Mouse (Mus musculus): ENCODE results near the gene Kif6.

Kif6 gene

DNA sequence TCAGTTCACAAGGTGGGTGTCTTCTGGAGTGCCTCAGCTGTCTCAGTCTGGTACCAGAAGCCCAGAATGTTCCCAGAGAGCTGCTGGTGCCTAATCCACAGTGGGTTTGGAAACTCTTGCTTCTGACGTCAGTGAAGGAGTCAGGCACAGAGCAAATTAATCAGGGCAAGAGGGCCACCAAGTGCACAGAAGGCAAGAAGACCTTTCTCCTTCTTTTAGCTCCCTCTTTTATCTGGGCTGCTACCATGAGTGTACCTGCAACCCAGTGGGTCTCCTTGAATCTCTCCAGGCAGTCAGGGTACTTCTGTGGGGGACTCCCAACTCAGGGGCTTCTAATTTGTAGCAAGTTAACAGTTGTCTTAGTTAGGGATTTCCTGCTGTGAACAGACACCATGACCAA is 178.0 kb downstream of the Kif6 start:
- no peak for DNase-seq

DNA sequence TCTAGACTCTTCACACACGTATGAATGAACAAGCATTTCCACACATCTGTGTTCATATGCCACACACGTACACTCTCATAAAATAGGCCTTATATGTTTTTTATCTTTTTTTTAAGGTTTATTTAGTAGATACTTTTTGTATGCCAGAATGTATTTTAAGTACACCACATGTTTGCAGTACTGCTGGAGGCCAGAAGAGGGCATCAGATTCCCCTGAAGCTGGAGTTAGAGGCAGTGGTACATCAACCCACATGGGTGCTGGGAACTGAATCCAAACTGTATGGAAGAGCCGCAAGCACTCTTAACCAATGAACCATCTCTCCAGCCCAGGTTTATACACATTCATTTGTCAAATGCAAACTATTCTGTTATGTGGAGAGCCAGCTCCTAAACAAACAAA is 179.0 kb downstream of the Kif6 start:
- no peak for DNase-seq

DNA sequence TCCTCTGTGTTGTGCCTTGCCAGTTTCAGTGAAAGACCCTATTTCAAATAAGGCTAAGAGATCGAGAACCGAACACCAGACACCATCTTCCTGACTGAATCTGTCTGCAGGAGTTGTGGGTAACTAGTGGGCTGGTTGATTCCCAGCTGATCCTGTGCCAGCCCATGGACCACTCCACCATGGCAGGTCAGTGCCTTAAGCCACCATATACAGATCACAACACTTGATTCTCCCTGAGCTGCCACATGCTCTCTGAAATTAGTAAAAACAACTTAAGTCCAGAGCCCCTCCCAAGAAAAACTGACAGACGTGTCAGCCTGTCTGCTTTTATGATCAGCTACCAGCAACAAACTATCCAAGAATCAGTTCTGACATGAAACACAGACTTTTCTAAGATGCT is 180.3 kb downstream of the Kif6 start:
- no peak for DNase-seq

DNA sequence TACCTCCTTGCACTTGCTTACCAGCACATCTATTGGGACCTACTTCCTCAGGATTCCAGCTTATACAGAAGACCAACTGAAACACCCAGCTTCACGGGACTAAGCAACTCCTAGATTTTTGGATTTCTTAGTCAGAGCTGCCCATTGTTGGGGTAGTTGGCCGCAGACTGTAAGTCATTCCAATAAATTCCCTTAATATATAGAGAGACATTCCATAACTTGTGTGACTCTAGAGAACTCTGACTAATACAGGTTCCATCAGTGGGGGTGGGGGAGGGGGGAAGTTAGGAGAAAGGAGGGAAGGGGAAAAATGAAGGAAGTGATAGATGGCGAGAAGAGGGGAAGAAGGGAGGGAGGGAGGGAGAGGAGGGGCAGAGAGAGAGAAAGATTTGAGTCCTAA is 181.2 kb downstream of the Kif6 start:
- no peak for DNase-seq

GRCm38 (mm10) chr17:49799168-49799567 is 184.2 kb downstream of the Kif6 start:
- DNase-seq, result no peak

DNA sequence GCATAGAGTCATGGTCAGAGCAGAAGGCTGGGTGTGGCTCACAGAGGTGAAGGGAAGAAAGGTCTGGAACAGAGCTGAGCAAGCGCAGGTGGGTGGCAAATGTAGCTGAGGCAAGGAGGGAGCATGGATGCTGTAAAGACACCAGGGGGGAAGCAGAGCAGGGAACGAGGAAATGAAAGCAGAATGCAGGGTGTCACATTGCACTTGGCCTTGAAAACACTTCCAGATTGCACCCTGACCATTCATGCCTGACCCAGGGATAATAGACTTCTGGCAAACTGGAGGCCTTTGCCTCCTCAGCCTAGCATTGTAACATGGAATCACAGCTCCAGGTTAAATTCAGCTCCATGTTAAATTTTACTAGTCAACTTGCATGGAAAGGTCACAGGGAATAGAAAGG is 185.2 kb downstream of the Kif6 start:
- no peak for DNase-seq

GRCm38 (mm10) chr17:49807461-49807860 is 192.5 kb downstream of the Kif6 start:
- no peak for DNase-seq

DNA sequence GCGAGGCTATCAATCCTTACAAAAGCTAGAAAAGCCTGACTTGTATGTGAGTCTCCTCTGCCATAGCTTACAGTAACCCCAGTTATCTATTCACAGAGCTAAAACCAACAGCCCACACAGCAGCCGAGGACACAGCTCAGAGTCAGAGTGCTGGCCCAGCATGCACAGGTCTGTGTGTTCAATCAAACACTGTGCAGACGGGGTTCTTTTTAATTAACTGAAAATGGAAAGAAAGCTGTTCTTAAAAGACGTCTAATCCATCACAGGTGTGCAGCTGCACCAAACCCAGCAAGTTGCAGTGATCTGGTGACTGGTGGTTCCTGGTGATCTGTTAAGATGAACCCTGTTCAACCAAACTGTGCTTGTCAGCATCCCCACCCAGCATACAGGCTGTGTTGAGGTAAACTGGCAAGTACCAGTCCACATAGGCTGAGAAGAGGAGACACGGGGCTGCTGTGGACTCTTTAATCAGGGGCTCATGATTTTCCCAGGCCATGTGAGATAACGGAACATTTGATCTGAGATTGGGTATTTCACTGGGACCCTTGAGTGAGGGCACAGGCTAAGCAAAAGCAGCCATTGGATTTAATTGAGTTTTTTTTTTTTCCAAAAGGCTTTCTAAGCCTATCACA is 193.9 kb downstream of the Kif6 start:
- no peak for DNase-seq

- DNase-seq, result peak in 1 of 2 experiments; percentile 13
These were observed 199.1 kb downstream of the Kif6 start for GRCm38 (mm10) chr17:49813893-49814640.

DNA sequence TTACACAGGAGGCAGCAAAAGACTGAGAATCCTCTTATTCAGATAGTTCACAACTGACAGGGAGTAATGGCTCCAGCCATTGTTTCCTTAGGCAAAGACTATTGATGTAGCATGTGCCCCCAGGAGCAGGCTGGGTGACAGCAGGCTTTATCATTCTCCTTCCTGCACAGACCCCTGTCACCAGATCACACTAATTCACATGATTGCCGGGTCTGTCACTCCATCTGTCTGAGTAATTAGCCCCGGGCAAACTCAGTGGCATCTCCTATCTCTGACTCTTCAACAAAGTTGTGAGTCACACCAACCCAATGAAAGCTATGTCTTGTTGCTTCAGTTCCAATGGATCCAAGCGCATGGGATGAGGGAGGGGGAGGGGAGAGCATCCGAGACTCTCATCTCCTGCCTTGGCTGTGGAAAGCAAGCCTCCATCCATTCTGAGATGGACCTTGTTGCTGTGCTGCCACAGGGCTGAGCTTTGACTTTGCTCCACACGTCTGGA is 201.2 kb downstream of the Kif6 start:
- DNase-seq, result no peak

DNA sequence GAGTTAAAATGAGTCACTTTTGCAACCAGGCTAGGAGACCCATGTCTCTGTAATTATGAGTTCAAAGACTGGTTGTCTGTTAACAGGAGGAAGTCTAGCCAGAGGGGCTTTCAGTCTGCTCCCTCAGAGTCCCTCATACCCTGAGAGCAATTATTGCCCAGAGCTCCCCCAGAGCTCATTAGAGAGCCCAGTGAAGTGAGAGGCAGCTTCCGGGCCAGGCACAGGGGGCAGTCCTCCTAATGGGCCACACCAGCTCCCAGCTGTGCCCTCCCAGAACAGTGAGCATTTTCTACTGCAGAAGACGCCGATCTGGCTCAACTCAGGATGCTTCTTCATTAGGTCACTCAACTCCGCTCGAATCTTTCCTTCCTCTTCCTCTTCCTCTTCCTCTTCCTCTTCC is 201.8 kb downstream of the Kif6 start:
- DNase-seq, result no peak

GRCm38 (mm10) chr17:49820203-49820602 is 205.3 kb downstream of the Kif6 start:
- DNase-seq, result no peak

DNA sequence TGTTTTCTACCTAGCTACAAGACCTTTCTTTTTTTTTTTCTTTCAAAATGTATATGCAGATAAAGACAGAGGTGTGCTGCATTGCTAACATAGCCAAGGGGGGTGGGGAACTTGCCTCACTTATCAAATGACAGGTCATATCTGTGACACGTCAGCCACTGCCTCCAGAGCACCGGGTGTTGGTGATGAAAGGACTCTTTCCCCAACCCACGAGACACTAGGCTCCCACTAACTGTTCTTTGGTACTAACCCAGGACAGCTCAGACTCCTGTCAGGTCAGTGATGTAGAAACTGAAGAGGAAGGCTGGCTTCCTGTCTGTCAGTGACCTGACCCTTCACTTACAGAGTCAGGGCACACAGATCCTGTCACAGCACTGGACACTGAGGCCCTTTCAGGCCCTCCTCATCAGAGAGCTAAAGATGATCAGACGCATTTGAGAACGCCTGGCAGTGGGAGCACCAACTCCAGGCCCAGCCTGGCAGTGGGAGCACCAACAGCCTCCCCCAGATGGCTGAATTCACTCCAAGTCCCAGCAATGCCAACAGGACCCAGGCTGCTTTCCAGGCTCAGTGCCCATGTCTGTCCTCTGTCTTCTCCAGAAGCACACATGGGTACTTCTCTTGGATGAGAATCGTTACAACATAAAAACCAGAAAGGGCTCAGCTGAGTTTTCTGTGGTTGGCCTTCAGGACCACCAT is 209.4 kb downstream of the Kif6 start:
- DNase-seq, result peak; percentile 63 to 69

DNA sequence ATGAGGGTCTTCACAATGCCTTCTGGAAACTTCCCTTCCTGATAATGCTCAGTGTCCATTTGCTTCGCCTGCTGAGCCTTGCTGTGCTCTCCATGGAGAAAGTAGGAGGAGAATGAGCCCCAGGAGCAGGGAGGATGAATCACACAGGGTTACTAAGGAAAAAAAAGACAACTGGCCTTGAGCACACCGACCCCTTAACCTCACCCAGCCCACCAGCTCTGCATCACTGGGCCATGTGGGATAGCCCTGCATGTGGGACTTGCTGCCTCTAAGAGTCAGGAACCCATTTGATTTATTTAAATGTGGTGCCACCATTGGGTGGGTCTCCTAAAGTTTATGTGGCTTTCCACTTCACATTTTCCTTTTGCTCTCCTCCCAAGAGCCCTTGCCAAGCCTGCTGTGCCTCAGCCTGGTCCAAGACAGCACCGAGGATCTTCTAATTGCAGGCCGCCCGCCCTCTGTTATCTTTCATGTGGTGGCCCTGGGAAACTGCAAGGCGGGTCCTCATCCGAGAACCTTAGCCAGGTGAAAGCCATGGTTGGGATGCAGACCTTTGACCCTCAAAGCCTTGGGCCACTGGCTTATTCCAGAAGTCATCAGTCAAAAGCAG is 210.0 kb downstream of the Kif6 start:
- DNase-seq, result peak in 1 of 2 experiments; percentile 12

DNA sequence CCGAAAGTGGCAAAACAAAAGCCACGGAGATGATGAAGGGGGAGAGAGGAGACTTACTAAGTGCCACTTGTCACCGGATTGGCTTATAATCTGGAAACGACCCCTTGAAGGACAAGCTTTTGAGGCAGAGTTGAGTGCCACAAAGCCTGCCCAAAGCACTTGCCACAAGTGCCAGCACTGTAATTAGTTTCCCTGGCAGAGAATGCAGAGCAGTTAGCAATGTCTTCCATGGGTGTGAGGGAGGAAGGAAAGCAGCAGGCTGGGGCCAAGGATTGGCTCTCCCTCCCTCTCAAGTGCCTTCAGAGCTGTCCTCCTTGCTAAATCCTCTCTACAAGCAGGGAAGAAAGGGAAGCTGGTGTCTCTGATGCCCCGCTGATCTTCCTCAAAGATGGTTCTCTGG is 210.9 kb downstream of the Kif6 start:
- peak in 1 of 2 experiments; percentile 13 for DNase-seq

- no peak for DNase-seq
These were observed 216.8 kb downstream of the Kif6 start for GRCm38 (mm10) chr17:49831745-49832144.

DNA sequence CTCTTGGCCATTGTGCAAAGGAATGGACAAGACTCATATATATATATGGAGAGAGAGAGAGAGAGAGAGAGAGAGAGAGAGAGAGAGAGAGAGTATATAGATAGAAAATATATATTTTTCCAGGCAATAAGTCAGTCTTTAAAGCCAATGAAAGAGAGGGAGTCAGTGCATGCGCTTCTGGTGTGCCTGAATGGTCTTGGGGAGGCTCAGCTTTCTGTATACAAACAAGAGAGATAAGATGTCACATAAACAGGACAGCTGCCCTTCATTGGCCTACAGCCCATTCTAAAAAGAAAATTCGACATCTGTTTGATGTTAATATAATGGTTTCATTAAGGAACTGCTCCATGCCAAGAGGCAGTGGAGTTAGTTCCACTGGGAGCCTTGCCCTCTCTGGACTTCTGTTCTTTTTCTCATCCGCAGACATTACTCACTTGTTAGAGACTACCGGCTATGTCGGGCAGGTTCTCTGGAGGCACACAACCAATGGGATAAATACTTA is 219.2 kb downstream of the Kif6 start:
- no peak for DNase-seq

DNA sequence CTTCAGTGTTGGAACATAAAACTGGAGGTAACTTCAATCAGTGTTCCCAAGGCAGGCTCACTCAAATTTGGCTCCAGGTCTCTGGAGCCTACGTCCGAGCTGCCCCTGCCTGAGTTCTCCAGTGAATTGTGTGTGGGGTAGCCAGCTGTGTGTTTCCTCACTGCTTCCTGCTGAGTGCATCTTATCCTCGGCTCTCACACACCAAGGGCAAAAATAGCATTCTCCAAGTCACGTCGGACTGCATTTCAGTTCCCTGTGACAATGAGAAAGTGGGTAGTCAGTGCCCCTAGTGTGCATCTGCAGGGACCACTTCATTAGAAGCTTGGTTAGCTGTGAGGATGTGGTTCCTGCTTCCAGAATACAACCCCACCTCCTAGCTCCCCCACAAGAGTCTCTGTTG is 222.5 kb downstream of the Kif6 start:
- no peak for DNase-seq

DNA sequence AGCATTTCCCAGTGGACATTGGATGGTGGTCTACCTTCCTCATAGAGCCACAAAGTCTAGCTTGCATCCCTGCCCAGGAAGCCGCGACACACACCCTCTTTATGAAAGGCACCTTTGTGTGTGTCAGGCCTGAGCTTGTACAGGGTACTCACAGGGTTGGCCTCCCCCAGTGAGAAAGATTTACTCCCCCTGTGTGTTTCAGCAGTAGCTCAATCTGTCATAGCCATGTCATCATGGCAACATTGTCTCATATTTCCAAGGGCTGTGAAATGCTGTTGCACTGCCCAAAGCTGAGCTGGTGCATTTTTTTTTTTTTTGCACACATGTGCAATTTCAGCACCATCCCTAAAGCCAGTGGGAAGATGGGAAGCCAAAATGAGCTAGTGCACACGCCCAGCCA is 224.3 kb downstream of the Kif6 start:
- no peak for DNase-seq

- no peak for DNase-seq
These were observed 236.3 kb downstream of the Kif6 start for GRCm38 (mm10) chr17:49851210-49851609.

DNA sequence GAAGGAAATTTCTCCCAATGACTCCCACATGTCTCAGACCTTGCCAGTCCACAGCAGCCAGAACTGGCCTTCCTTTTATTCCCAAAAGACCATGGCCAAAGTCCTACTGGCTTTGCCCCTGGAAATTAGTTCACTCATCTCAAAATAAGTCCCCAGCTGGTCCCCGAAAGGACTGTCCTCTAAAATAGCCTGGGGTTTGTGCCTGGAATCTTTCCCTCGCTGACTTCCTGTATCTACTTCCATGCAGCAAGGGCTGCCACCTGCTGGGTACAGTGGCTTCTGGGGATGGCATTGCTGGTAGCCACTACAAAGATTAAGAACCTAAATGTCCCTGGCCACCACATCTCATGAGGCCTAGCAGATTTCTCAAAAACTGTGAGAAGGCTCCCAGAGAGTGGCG is 237.2 kb downstream of the Kif6 start:
- DNase-seq, result peak in 1 of 2 experiments; percentile 13

GRCm38 (mm10) chr17:49855785-49856184 is 240.8 kb downstream of the Kif6 start:
- no peak for DNase-seq
